Mouse (Mus musculus) lung, postnatal 0 days (tissue): Measurements from ENCODE around the gene Ctla4.

Source experiments
- CTCF ChIP-seq: IDR thresholded peaks from 2 replicates; pipeline ENCODE4 v1.5.1; 2016; ENCODE audit warnings: antibody characterized with exemption, mild to moderate bottlenecking
- EP300 ChIP-seq: IDR thresholded peaks from 2 replicates; pipeline ENCODE4 v1.6.1; 2016; ENCODE audit warnings: antibody characterized with exemption, mild to moderate bottlenecking, control low read depth

DNA sequence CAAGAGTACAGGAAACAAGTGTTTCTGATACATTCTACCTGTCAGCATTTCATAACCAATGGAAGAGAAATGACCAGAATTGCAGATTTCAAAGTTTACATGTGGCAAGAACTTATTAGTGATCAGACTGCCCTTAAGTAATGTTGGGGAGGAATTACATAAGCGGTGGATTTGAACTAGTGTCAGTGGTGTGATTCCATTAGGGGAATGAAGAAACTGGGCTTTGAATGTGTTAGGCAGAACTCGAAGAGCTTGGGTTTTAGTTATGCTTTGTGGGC, 12.1 kb downstream of the Ctla4 start:
- no peak for TF ChIP-seq CTCF
- TF ChIP-seq EP300 = no peak; the same call in 1 of the 2 replicates
